Comparison of ENCODE assay signal across 9 mouse cellular contexts in the genomic region with DNA sequence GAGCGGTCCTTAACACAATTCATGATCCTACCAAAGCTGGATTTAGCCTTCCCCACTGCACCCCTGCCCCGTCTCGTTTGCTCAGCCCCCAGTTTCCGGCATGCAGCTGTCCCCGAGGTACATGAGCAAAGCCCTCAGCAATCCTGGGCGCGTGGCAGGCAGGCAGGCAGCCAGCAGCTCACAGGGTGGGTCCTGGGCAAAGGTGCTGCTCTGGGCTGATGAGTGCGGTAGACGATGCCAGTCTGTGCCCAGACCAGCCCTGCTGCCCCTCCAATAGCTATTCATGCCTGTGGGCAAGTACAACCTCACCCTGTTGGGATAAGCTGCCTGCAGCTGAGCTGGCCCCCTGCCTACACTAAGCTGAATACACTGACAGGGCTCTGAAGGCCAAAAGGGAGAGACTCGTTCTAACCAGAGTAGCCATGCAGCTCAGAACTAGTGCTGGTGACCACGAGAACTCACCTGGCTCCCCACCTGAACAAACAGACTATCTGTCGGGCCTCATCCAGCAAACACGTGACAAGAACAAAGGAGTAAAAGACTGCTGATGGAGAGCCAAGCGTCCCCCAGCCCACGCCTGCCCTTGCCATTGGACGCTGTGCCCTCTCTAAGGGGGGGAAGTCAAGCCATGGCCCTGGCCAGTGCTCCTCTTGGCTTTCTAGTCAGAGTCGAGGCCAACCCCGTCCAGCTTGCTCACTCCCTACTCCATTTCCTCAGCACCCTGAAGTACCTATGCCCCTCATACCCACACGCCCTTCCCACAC. TPM values are rescaled to one million over a fixed set of nuclear protein-coding genes. Genes with fewer than 3 reads are reported as not detected.
DNase-seq lines count a peak whose midpoint lies in the region; ATAC-seq lines count a peak whose summit lies in the region.
"Had no signal": no experiment of that assay in that cellular context is flagged by ENCODE, and none has a peak within 500 bp of the region (broad histone marks: within the 10 kb centered on the region; RNA-seq: fewer than 3 reads in every experiment).

No protein-coding gene starts in this region.

- peak overlapping the region; percentile 40; the same call in 1 of the 2 replicates for H3K9ac ChIP-seq in embryonic facial prominence, embryonic 13.5 days
- H3K9ac ChIP-seq: lung, embryonic 15.5 days had no signal

- no peak overlapping the region for H3K4me2 ChIP-seq in embryonic facial prominence, embryonic 13.5 days
- H3K4me2 ChIP-seq: lung, embryonic 15.5 days had no signal

- DNase-seq in kidney, adult 8-10 months, result peak; percentile 60 to 66
- no peak for DNase-seq in kidney, postnatal 4 days
- DNase-seq in heart, adult 9 months (ENCODE audit: low spot score in 2 of 2), result peak; percentile 61 to 65
- peak; percentile 31 for DNase-seq in lung, postnatal 14 days
- no peak for DNase-seq in ovary, adult 18-20 months (ENCODE audit: low spot score)
- DNase-seq in testis, postnatal 10 days (ENCODE audit: low spot score), result no peak
- DNase-seq: layer of hippocampus, adult 9-11 months had no signal

- H3K36me3 ChIP-seq in embryonic facial prominence, embryonic 13.5 days, result peaks cover 71% of the 10 kb centered on the region

- WGBS in embryonic facial prominence, embryonic 13.5 days, result 84% methylated on average over 19 of the region's 19 CpGs

- H3K4me1 ChIP-seq in embryonic facial prominence, embryonic 13.5 days, result peaks cover 73% of the 10 kb centered on the region

- no peak overlapping the region for H3K4me3 ChIP-seq in embryonic facial prominence, embryonic 13.5 days
- H3K4me3 ChIP-seq: lung, embryonic 15.5 days had no signal

- no peaks in the 10 kb centered on the region for H3K27me3 ChIP-seq in embryonic facial prominence, embryonic 13.5 days
- H3K27me3 ChIP-seq: lung, embryonic 15.5 days had no signal

- no peak overlapping the region; the same call in 1 of the 2 replicates for H3K27ac ChIP-seq in embryonic facial prominence, embryonic 13.5 days
- H3K27ac ChIP-seq: lung, embryonic 15.5 days had no signal

- H3K9me3 ChIP-seq in embryonic facial prominence, embryonic 13.5 days, result no peaks in the 10 kb centered on the region
- H3K9me3 ChIP-seq: lung, embryonic 15.5 days had no signal

- ATAC-seq in embryonic facial prominence, embryonic 13.5 days (ENCODE audit: insufficient number of reproducible peaks, insufficient read depth, low FRiP score, low TSS enrichment, low read depth), result no peak

RNA-seq across cellular contexts. Expression of a gene that starts 12.9 kb away (rescaled TPM):
- polyA plus RNA-seq in embryonic facial prominence, embryonic 13.5 days (2015; fragmentation: Nextera tagmentation; extraction: Ambion mirVana), result 55.6 and 57.9 TPM in 2 replicates

RNA-seq across cellular contexts. Expression of a gene that starts 16.6 kb away (rescaled TPM):
- 1.4 and 1.9 TPM in 2 replicates for polyA plus RNA-seq in embryonic facial prominence, embryonic 13.5 days (2015; fragmentation: Nextera tagmentation; extraction: Ambion mirVana)

RNA-seq across cellular contexts. Expression of a gene that starts 22.1 kb away (rescaled TPM):
- 82.8 and 95.7 TPM in 2 replicates for polyA plus RNA-seq in embryonic facial prominence, embryonic 13.5 days (2015; fragmentation: Nextera tagmentation; extraction: Ambion mirVana)

RNA-seq across cellular contexts. Expression of a gene that starts 22.1 kb away (rescaled TPM):
- polyA plus RNA-seq in embryonic facial prominence, embryonic 13.5 days (2015; fragmentation: Nextera tagmentation; extraction: Ambion mirVana), result 103 and 104 TPM in 2 replicates

RNA-seq across cellular contexts. Expression of a gene that starts 27.3 kb away (rescaled TPM):
- polyA plus RNA-seq in embryonic facial prominence, embryonic 13.5 days (2015; fragmentation: Nextera tagmentation; extraction: Ambion mirVana), result 7.8 and 8.6 TPM in 2 replicates

Comparison
In these comparisons a context has a peak if more than half of its experiments do, and no peak if none do; other contexts are left out.
1. DNase-seq: peak in kidney, adult 8-10 months (2 of 2), heart, adult 9 months (2 of 2) and lung, postnatal 14 days (single experiment); none in kidney, postnatal 4 days (0 of 2), ovary, adult 18-20 months (single experiment) and testis, postnatal 10 days (single experiment).